Mouse (Mus musculus): ENCODE data around the gene Psmd12. TPM values are rescaled to one million over a fixed set of nuclear protein-coding genes. Genes with fewer than 3 reads are reported as not detected.

The Psmd12 gene
- polyA plus RNA-seq, 1 experiment from 2014 or later, result 92.6 TPM

DNA sequence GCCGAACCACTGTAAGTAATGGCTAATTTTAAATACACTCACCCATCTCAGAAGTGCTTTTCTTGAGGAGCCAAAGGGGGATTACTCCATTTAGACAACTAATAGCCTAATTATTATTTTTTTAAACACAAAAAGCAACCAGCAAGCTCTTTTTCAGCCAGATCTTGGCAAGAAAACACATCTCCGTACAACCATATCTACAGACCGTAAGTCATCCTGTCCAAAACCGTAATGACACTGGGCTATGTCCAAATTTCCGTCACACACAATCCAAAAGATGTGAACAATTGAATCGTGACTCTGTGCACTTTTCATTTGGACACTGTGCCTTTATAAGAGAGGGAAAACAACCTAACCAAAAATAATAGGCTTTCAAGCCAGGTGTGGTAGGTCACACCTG, 29.2 kb upstream of the Psmd12 start:
- H3K27me3 ChIP-seq (replicated peaks; ENCODE audit: insufficient read depth, low read length), result no peaks in the 10 kb centered on the region
- TF ChIP-seq CTCF (IDR thresholded peaks at IDR 0.05) (no peak), EP300 (IDR thresholded peaks at IDR 0.05) (no peak)
- ATAC-seq, result no peak
- peak; percentile 32 for DNase-seq (ENCODE audit: low spot score)
- peaks cover 5% of the 10 kb centered on the region; the same call in 1 of the 2 replicates for H3K4me1 ChIP-seq (ENCODE audit: insufficient read depth, low read depth, low read length)
- H3K36me3 ChIP-seq (ENCODE audit: insufficient read depth, low read length), result no peaks in the 10 kb centered on the region
- H3K27ac ChIP-seq (ENCODE audit: low read length), result no peak overlapping the region
- no peak overlapping the region for H3K4me3 ChIP-seq (ENCODE audit: low read depth, low read length)
- H3K4me2 ChIP-seq (replicated peaks; ENCODE audit: low read depth, low read length), result no peak overlapping the region
- no peaks in the 10 kb centered on the region for H3K9me3 ChIP-seq (ENCODE audit: low read length)
- no peak overlapping the region for H3K9ac ChIP-seq (replicated peaks; ENCODE audit: low read depth)
- WGBS, result 46% methylated on average over 6 of the region's 6 CpGs

- H3K9me3 ChIP-seq (ENCODE audit: low read length), result no peaks in the 10 kb centered on the region
- H3K36me3 ChIP-seq (ENCODE audit: insufficient read depth, low read length), result no peaks in the 10 kb centered on the region
- H3K27me3 ChIP-seq (replicated peaks; ENCODE audit: insufficient read depth, low read length), result no peaks in the 10 kb centered on the region
- peak; percentile 21 for DNase-seq (ENCODE audit: low spot score)
- TF ChIP-seq EP300 (IDR thresholded peaks at IDR 0.05) (no peak), CTCF (IDR thresholded peaks at IDR 0.05) (no peak)
- no peak overlapping the region for H3K4me3 ChIP-seq (ENCODE audit: low read depth, low read length)
- no peak overlapping the region for H3K4me2 ChIP-seq (replicated peaks; ENCODE audit: low read depth, low read length)
- peaks cover 7% of the 10 kb centered on the region; the same call in 1 of the 2 replicates for H3K4me1 ChIP-seq (ENCODE audit: insufficient read depth, low read depth, low read length)
- H3K27ac ChIP-seq (ENCODE audit: low read length), result no peak overlapping the region
- WGBS, result 47% methylated on average over 10 of the region's 10 CpGs
- no peak; the same call in 1 of the 2 replicates for ATAC-seq
- H3K9ac ChIP-seq (replicated peaks; ENCODE audit: low read depth), result no peak overlapping the region
Measured at GRCm38 (mm10) chr11:107451106-107451505, 28.2 kb upstream of the Psmd12 start.

GRCm38 (mm10) chr11:107452053-107452452, 27.2 kb upstream of the Psmd12 start:
- DNase-seq (ENCODE audit: low spot score) (no peak), ATAC-seq (no peak)
- no peak overlapping the region for H3K4me3 ChIP-seq (ENCODE audit: low read depth, low read length)
- no peak overlapping the region for H3K4me2 ChIP-seq (replicated peaks; ENCODE audit: low read depth, low read length)
- H3K27ac ChIP-seq (ENCODE audit: low read length), result no peak overlapping the region
- H3K36me3 ChIP-seq (ENCODE audit: insufficient read depth, low read length), result no peaks in the 10 kb centered on the region
- H3K9me3 ChIP-seq (ENCODE audit: low read length), result no peaks in the 10 kb centered on the region
- TF ChIP-seq EP300 (IDR thresholded peaks at IDR 0.05) (no peak), CTCF (IDR thresholded peaks at IDR 0.05) (no peak)
- WGBS, result 85% methylated on average over 7 of the region's 7 CpGs
- no peaks in the 10 kb centered on the region for H3K27me3 ChIP-seq (replicated peaks; ENCODE audit: insufficient read depth, low read length)
- peaks cover 7% of the 10 kb centered on the region; the same call in 1 of the 2 replicates for H3K4me1 ChIP-seq (ENCODE audit: insufficient read depth, low read depth, low read length)
- H3K9ac ChIP-seq (replicated peaks; ENCODE audit: low read depth), result no peak overlapping the region

GRCm38 (mm10) chr11:107454546-107455462, 24.5 kb upstream of the Psmd12 start:
- Histone ChIP-seq H3K36me3 (ENCODE audit: insufficient read depth, low read length) (no peaks in the 10 kb centered on the region), H3K4me3 (ENCODE audit: low read depth, low read length) (peak overlapping the region; percentile 8; the same call in 1 of the 2 replicates), H3K27ac (ENCODE audit: low read length) (no peak overlapping the region), H3K9ac (replicated peaks; ENCODE audit: low read depth) (no peak overlapping the region), H3K27me3 (replicated peaks; ENCODE audit: insufficient read depth, low read length) (no peaks in the 10 kb centered on the region), H3K4me1 (ENCODE audit: insufficient read depth, low read depth, low read length) (peaks cover 7% of the 10 kb centered on the region; the same call in 1 of the 2 replicates), H3K9me3 (ENCODE audit: low read length) (no peaks in the 10 kb centered on the region), H3K4me2 (replicated peaks; ENCODE audit: low read depth, low read length) (peak overlapping the region; percentile 42)
- 41% methylated on average over 17 of the region's 19 CpGs for WGBS
- TF ChIP-seq CTCF (IDR thresholded peaks at IDR 0.05) (no peak), EP300 (IDR thresholded peaks at IDR 0.05) (peak; percentile 53; the same call in 1 of the 2 replicates)
- DNase-seq (ENCODE audit: low spot score), result peak; percentile 55
- ATAC-seq, result peak; percentile 60

DNA sequence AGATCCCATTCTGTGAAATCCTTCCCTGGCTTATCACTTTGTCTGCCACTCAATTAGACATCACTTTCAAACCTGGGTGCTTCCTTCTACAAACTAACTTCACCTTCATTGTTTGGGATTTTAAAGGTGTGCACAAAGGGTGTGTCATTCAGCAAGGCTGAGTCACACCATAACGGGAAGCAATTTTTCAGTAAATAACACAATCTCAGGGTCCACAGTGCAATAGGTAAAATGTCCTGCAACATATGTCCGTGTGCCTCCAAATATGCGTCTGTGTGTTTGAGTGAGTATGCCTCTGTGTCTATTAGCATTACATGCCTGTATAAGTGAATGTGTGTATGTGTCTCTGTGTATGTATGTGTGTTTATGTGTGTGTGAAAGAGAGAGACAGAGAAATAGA, 22.0 kb upstream of the Psmd12 start:
- Histone ChIP-seq H3K27ac (ENCODE audit: low read length) (no peak overlapping the region), H3K4me2 (replicated peaks; ENCODE audit: low read depth, low read length) (no peak overlapping the region), H3K36me3 (ENCODE audit: insufficient read depth, low read length) (no peaks in the 10 kb centered on the region), H3K9ac (replicated peaks; ENCODE audit: low read depth) (no peak overlapping the region), H3K4me3 (ENCODE audit: low read depth, low read length) (no peak overlapping the region), H3K4me1 (ENCODE audit: insufficient read depth, low read depth, low read length) (peaks cover 7% of the 10 kb centered on the region; the same call in 1 of the 2 replicates), H3K27me3 (replicated peaks; ENCODE audit: insufficient read depth, low read length) (no peaks in the 10 kb centered on the region), H3K9me3 (ENCODE audit: low read length) (no peaks in the 10 kb centered on the region)
- DNase-seq (ENCODE audit: low spot score), result no peak
- TF ChIP-seq CTCF (IDR thresholded peaks at IDR 0.05) (no peak), EP300 (IDR thresholded peaks at IDR 0.05) (no peak)
- WGBS, result 87% methylated on average over 3 of the region's 3 CpGs
- no peak for ATAC-seq

DNA sequence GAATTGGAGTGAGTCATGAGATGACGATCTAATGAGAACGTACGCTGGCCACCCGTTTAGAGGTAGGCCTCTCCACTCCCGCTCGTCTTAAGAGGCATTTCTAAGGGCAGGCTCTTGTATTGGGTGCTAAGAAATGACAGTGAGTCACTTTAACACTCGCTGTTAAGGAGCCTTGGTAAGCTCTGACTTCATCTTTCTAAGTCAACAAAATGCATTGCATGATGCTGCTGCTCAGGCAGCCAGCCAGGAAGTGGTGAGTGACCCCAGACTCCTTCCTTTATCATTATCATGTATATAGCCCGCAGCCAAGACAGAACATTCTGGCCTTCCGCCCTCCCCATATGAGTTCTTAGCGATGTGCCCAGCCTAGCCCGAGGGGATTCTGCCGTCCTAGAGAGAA, 21.0 kb upstream of the Psmd12 start:
- no peaks in the 10 kb centered on the region for H3K36me3 ChIP-seq (ENCODE audit: insufficient read depth, low read length)
- H3K4me2 ChIP-seq (replicated peaks; ENCODE audit: low read depth, low read length), result no peak overlapping the region
- TF ChIP-seq CTCF (IDR thresholded peaks at IDR 0.05), result no peak
- peak; percentile 43; the same call in 1 of the 2 replicates for TF ChIP-seq EP300 (IDR thresholded peaks at IDR 0.05)
- H3K27ac ChIP-seq (ENCODE audit: low read length), result no peak overlapping the region
- H3K27me3 ChIP-seq (replicated peaks; ENCODE audit: insufficient read depth, low read length), result no peaks in the 10 kb centered on the region
- ATAC-seq (peak; percentile 67), DNase-seq (ENCODE audit: low spot score) (peak; percentile 54)
- no peaks in the 10 kb centered on the region for H3K9me3 ChIP-seq (ENCODE audit: low read length)
- peaks cover 7% of the 10 kb centered on the region; the same call in 1 of the 2 replicates for H3K4me1 ChIP-seq (ENCODE audit: insufficient read depth, low read depth, low read length)
- no peak overlapping the region for H3K4me3 ChIP-seq (ENCODE audit: low read depth, low read length)
- 44% methylated on average over 12 of the region's 12 CpGs for WGBS
- H3K9ac ChIP-seq (replicated peaks; ENCODE audit: low read depth), result no peak overlapping the region
